Mouse (Mus musculus) c-Kit-positive CD71-positive TER-119-positive erythroid progenitor cells, embryonic 14.5 days (primary cell): ENCODE measurements around the gene Olfr888.

ENCODE experiments used
- DNase-seq: peaks from one replicate; pipeline ENCODE4 v3.0.0-alpha.2; 2013; ENCODE audit warnings: low spot score

Olfr888 gene

GRCm38 (mm10) chr9:38107828-38108227 is at the start of gene Olfr888:
Olfr888 (plus strand) TSS chr9:38108128.
- no peak for DNase-seq

GRCm38 (mm10) chr9:38061022-38061421 is 46.9 kb upstream of the Olfr888 start, which contains the start of gene Olfr885:
Olfr885 (plus strand) TSS chr9:38061322.
- no peak for DNase-seq

GRCm38 (mm10) chr9:38083772-38084171 is 24.2 kb upstream of the Olfr888 start, which contains the start of gene Olfr887:
Olfr887 (plus strand) TSS chr9:38084072.
- no peak for DNase-seq

- no peak for DNase-seq
Measured at GRCm38 (mm10) chr9:38114898-38115297, 7.0 kb downstream of the Olfr888 start, which contains the start of gene Olfr889. Olfr889 (plus strand) TSS chr9:38115198.

- no peak for DNase-seq
Measured at GRCm38 (mm10) chr9:38142217-38142616, 34.3 kb downstream of the Olfr888 start, which contains the start of gene Olfr890. Olfr890 (plus strand) TSS chr9:38142517.
